In genomic region chr7:122467831-122468230, GRCm38 (mm10) we compare ENCODE assay signal across 20 mouse cellular contexts.
"Had no signal": no experiment of that assay in that cellular context is flagged by ENCODE, and none has a peak within 500 bp of the region (broad histone marks: within the 10 kb centered on the region; RNA-seq: fewer than 3 reads in every experiment).

No protein-coding gene starts in this region.

- DNase-seq: kidney, adult 8-10 months; kidney, postnatal 10 days; kidney, postnatal 36 days; layer of hippocampus, postnatal 36 days; liver, embryonic 13.5 days; lung, adult 2 months; lung, postnatal 14 days; lung, postnatal 4 days; retina, postnatal 1 day; right cerebral cortex, postnatal 4 days; thymus, adult 2 months; thymus, postnatal 14 days; thymus, postnatal 4 days had no signal

- H3K4me1 ChIP-seq: kidney, embryonic 15.5 days; liver, embryonic 13.5 days; neural tube, embryonic 13.5 days; stomach, embryonic 15.5 days had no signal

- H3K4me3 ChIP-seq: kidney, embryonic 15.5 days; left cerebral cortex, adult 2 months; liver, embryonic 13.5 days; myocyte; neural tube, embryonic 13.5 days; stomach, embryonic 15.5 days had no signal

- H3K9me3 ChIP-seq: kidney, embryonic 15.5 days; liver, embryonic 13.5 days; neural tube, embryonic 13.5 days; stomach, embryonic 15.5 days had no signal

- H3K9ac ChIP-seq: kidney, embryonic 15.5 days; liver, embryonic 13.5 days; neural tube, embryonic 13.5 days; stomach, embryonic 15.5 days had no signal

- H3K27ac ChIP-seq: kidney, embryonic 15.5 days; left cerebral cortex, adult 2 months; liver, embryonic 13.5 days; neural tube, embryonic 13.5 days; stomach, embryonic 15.5 days had no signal

- H3K36me3 ChIP-seq: kidney, embryonic 15.5 days; liver, embryonic 13.5 days; neural tube, embryonic 13.5 days; stomach, embryonic 15.5 days had no signal

- ATAC-seq: midbrain, embryonic 16.5 days had no signal

- H3K4me2 ChIP-seq: kidney, embryonic 15.5 days; liver, embryonic 13.5 days; midbrain, embryonic 11.5 days; neural tube, embryonic 13.5 days; stomach, embryonic 15.5 days had no signal

- H3K27me3 ChIP-seq: liver, embryonic 13.5 days had no signal
